Mouse (Mus musculus) hindbrain, postnatal 0 days (tissue): Measurements from ENCODE around the gene Fus. TPM values are rescaled to one million over a fixed set of nuclear protein-coding genes. Genes with fewer than 3 reads are reported as not detected.

Source experiments
- ATAC-seq: fragments of 200-750 bp; cut with Nextera tagmentation; 2 replicates; pipeline ENCODE4 v1.8.0; 2017; ENCODE audit warnings: mild to moderate bottlenecking, moderate TSS enrichment, moderate library complexity
- DNase-seq: peaks from one replicate; pipeline ENCODE4 v3.0.0-alpha.2; 2015; ENCODE audit warnings: low spot score
- H3K27ac ChIP-seq: fragments of 300-500 bp; sonication (generic); 2 replicates; pipeline ENCODE4 v1.5.1; 2014; ENCODE audit warnings: mild to moderate bottlenecking
- H3K27me3 ChIP-seq: fragments of 300-500 bp; sonication (generic); 2 replicates; pipeline ENCODE4 v1.6.1; 2014; ENCODE audit warnings: low read length, mixed read lengths; ENCODE audit not compliant: insufficient read depth
- H3K36me3 ChIP-seq: fragments of 300-500 bp; sonication (generic); 2 replicates; pipeline ENCODE4 v1.6.1; 2014; ENCODE audit warnings: low read length, mixed read lengths; ENCODE audit not compliant: insufficient read depth
- H3K4me1 ChIP-seq: fragments of 300-500 bp; sonication (generic); 2 replicates; pipeline ENCODE4 v1.6.1; 2014; ENCODE audit warnings: antibody characterized with exemption, low read length, mixed read lengths; ENCODE audit not compliant: insufficient read depth
- H3K4me2 ChIP-seq: fragments of 300-500 bp; sonication (generic); 2 replicates; pipeline ENCODE4 v1.6.1; 2014; ENCODE audit warnings: low read depth, mild to moderate bottlenecking, low read length, moderate library complexity, mixed read lengths
- H3K4me3 ChIP-seq: fragments of 300-500 bp; sonication (generic); 2 replicates; pipeline ENCODE4 v1.5.1; 2014; ENCODE audit warnings: low read length
- H3K9ac ChIP-seq: fragments of 300-500 bp; sonication (generic); replicated peaks from 2 replicates; pipeline ENCODE4 v1.6.1; 2014; ENCODE audit warnings: mild to moderate bottlenecking, low read length, moderate library complexity, mixed read lengths
- H3K9me3 ChIP-seq: fragments of 300-500 bp; sonication (generic); 2 replicates; pipeline ENCODE4 v1.6.1; 2016; ENCODE audit warnings: low read length, mixed read lengths
- CTCF ChIP-seq: IDR thresholded peaks from 2 replicates; pipeline ENCODE4 v1.5.1; 2016; ENCODE audit warnings: antibody characterized with exemption, control low read depth, low read depth
- WGBS: fragments of 180-500 bp; shearing (Covaris S2); extraction: QIAGEN DNeasy Blood & Tissue Kit; methylation state at CpG from one replicate; pipeline ENCODE4 v1.1.7; 2014; 5-methylcytosine and 5-hydroxymethylcytosine counted together
- polyA plus RNA-seq: library from polyadenylated mRNA; unstranded; fragments of >200 nt; fragmentation: Nextera tagmentation; extraction: Ambion mirVana; gene quantifications from 2 replicates; pipeline ENCODE4 v1.2.1, GENCODE M21; 2015
- total RNA-seq: library from RNA; depleted of rRNA; stranded (reverse); fragments of >200 nt; gene quantifications from 2 replicates; pipeline ENCODE4 v1.2.3, GENCODE M21; 2014

The Fus gene
- total and polyA plus RNA-seq, 2 experiments from 2014 or later, result 45.0 to 299 TPM

GRCm38 (mm10) chr7:127967922-127968828 lies 918 bp downstream of the Fus start:
- H3K9me3 ChIP-seq, result no peaks in the 10 kb centered on the region

GRCm38 (mm10) chr7:127974413-127974930 lies 7.2 kb downstream of the Fus start:
- H3K27ac ChIP-seq, result no peak overlapping the region
- H3K4me2 ChIP-seq, result no peak overlapping the region
- H3K4me3 ChIP-seq, result no peak overlapping the region
- 89% methylated on average over 2 of the region's 2 CpGs for WGBS
- no peak overlapping the region for H3K9ac ChIP-seq
- peaks cover 2% of the 10 kb centered on the region; the same call in 1 of the 2 replicates for H3K4me1 ChIP-seq
- DNase-seq (no peak), ATAC-seq (no peak)
- peaks cover 71% of the 10 kb centered on the region for H3K36me3 ChIP-seq
- no peaks in the 10 kb centered on the region for H3K9me3 ChIP-seq
- no peaks in the 10 kb centered on the region for H3K27me3 ChIP-seq
- no peak for TF ChIP-seq CTCF

More at GRCm38 (mm10) chr7:127967922-127968828, 918 bp downstream of the Fus start:
- H3K4me2 ChIP-seq, result peak overlapping the region; percentile 67
- peak overlapping the region; percentile 91 for H3K9ac ChIP-seq
- WGBS, result 1% methylated on average over 39 of the region's 42 CpGs
- peak overlapping the region; percentile 77 for H3K4me3 ChIP-seq
- H3K27ac ChIP-seq, result peak overlapping the region; percentile 97
- ATAC-seq (peak; percentile 46), DNase-seq (peak; percentile 88)
- H3K36me3 ChIP-seq, result peaks cover 26% of the 10 kb centered on the region
- H3K27me3 ChIP-seq, result no peaks in the 10 kb centered on the region
- peaks cover 8% of the 10 kb centered on the region for H3K4me1 ChIP-seq
- TF ChIP-seq CTCF, result no peak

GRCm38 (mm10) chr7:127978856-127979255 lies 11.6 kb downstream of the Fus start:
- Histone ChIP-seq H3K9ac (no peak overlapping the region), H3K4me1 (no peaks in the 10 kb centered on the region), H3K36me3 (peaks cover 81% of the 10 kb centered on the region), H3K4me3 (no peak overlapping the region), H3K27ac (no peak overlapping the region), H3K9me3 (no peaks in the 10 kb centered on the region), H3K4me2 (no peak overlapping the region), H3K27me3 (no peaks in the 10 kb centered on the region)
- DNase-seq (no peak), ATAC-seq (no peak)
- TF ChIP-seq CTCF, result no peak
- WGBS, result 95% methylated on average over 2 of the region's 2 CpGs

- no peak overlapping the region for H3K4me2 ChIP-seq
- H3K4me3 ChIP-seq, result no peak overlapping the region
- no peak for TF ChIP-seq CTCF
- peaks cover 76% of the 10 kb centered on the region for H3K36me3 ChIP-seq
- DNase-seq (no peak), ATAC-seq (no peak)
- no peaks in the 10 kb centered on the region for H3K4me1 ChIP-seq
- no peaks in the 10 kb centered on the region for H3K27me3 ChIP-seq
- no peak overlapping the region for H3K27ac ChIP-seq
- no peaks in the 10 kb centered on the region for H3K9me3 ChIP-seq
- 97% methylated on average over 3 of the region's 3 CpGs for WGBS
- no peak overlapping the region for H3K9ac ChIP-seq
These were observed 13.3 kb downstream of the Fus start for GRCm38 (mm10) chr7:127980606-127981005.

- Histone ChIP-seq H3K4me3 (no peak overlapping the region), H3K27me3 (no peaks in the 10 kb centered on the region), H3K4me1 (no peaks in the 10 kb centered on the region; the same call in 1 of the 2 replicates), H3K4me2 (no peak overlapping the region), H3K27ac (no peak overlapping the region), H3K9ac (no peak overlapping the region), H3K36me3 (peaks cover 25% of the 10 kb centered on the region), H3K9me3 (no peaks in the 10 kb centered on the region)
- TF ChIP-seq CTCF, result no peak
- ATAC-seq (no peak), DNase-seq (no peak)
- 94% methylated on average over 1 of the region's 1 CpGs for WGBS
These were observed 21.6 kb downstream of the Fus start for GRCm38 (mm10) chr7:127988904-127989303.

- DNase-seq (peak; percentile 85), ATAC-seq (peak; percentile 68)
- H3K4me2 ChIP-seq, result no peak overlapping the region
- no peaks in the 10 kb centered on the region for H3K9me3 ChIP-seq
- 48% methylated on average over 6 of the region's 6 CpGs for WGBS
- H3K27ac ChIP-seq, result no peak overlapping the region
- TF ChIP-seq CTCF, result peak; percentile 73
- peaks cover 11% of the 10 kb centered on the region; the same call in 1 of the 2 replicates for H3K36me3 ChIP-seq
- H3K9ac ChIP-seq, result no peak overlapping the region
- no peaks in the 10 kb centered on the region; the same call in 1 of the 2 replicates for H3K4me1 ChIP-seq
- no peak overlapping the region for H3K4me3 ChIP-seq
- H3K27me3 ChIP-seq, result no peaks in the 10 kb centered on the region
These were observed 24.6 kb downstream of the Fus start for GRCm38 (mm10) chr7:127991643-127992487.
